Mouse (Mus musculus) urinary bladder, postnatal 14 days (tissue): ENCODE measurements around the gene Bcar3.

Experiments used
- DNase-seq: peaks from one replicate; pipeline ENCODE4 v3.0.0; 2021; ENCODE audit warnings: low spot score

The Bcar3 gene

GRCm38 (mm10) chr3:122573426-122574286, 279.7 kb downstream of the Bcar3 start:
- DNase-seq, result no peak

DNA sequence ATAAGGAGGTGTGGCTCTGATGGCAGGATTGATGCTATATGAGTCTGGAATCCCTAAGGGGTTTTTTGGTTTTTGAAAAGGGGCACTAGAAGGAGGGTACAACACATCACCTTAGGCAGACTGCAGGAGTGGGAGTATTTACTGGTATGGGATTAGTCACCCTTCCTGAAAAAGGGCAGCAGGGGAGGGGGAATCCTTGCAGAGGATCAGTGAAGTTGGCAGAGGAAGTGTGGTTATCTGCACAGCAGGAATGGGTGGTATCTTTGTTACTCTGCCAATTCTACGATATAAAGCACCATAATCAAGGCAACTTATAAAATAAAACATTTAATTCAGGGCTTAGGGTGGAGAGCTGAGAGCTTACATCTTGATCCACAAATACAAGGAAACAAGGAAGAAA, 281.0 kb downstream of the Bcar3 start:
- DNase-seq, result no peak

GRCm38 (mm10) chr3:122577360-122577759, 283.4 kb downstream of the Bcar3 start:
- no peak for DNase-seq
